Mouse (Mus musculus) neural tube, embryonic 14.5 days (tissue): ENCODE data around the gene Emc8. TPM values are rescaled to one million over a fixed set of nuclear protein-coding genes. Genes with fewer than 3 reads are reported as not detected.
A peak's percentile ranks its signal among the peaks of the same experiment; 100 is the strongest.

Experiments
- ATAC-seq: fragments of 200-750 bp; cut with Nextera tagmentation; 2 replicates; pipeline ENCODE4 v1.8.0; 2017; ENCODE audit warnings: low read depth, mild to moderate bottlenecking, moderate TSS enrichment, moderate library complexity
- H3K27ac ChIP-seq: fragments of 300-500 bp; sonication (generic); 2 replicates; pipeline ENCODE4 v1.5.1; 2014; ENCODE audit warnings: low read depth, mild to moderate bottlenecking, control low read depth, low read length, moderate library complexity, mixed read lengths
- H3K27me3 ChIP-seq: fragments of 300-500 bp; sonication (generic); 2 replicates; pipeline ENCODE4 v1.6.1; 2014; ENCODE audit warnings: low read length; ENCODE audit not compliant: control insufficient read depth, insufficient read depth
- H3K36me3 ChIP-seq: fragments of 300-500 bp; sonication (generic); 2 replicates; pipeline ENCODE4 v1.6.1; 2014; ENCODE audit warnings: low read length, mixed read lengths; ENCODE audit not compliant: control insufficient read depth, insufficient read depth
- H3K4me1 ChIP-seq: fragments of 300-500 bp; sonication (generic); 2 replicates; pipeline ENCODE4 v1.6.1; 2014; ENCODE audit warnings: low read length; ENCODE audit not compliant: control insufficient read depth, insufficient read depth
- H3K4me2 ChIP-seq: fragments of 300-500 bp; sonication (generic); 2 replicates; pipeline ENCODE4 v1.6.1; 2014; ENCODE audit warnings: mild to moderate bottlenecking, low read depth, low read length, control low read depth
- H3K4me3 ChIP-seq: fragments of 300-500 bp; sonication (generic); 2 replicates; pipeline ENCODE4 v1.5.1; 2014; ENCODE audit warnings: low read depth, low read length, control low read depth, mixed read lengths
- H3K9ac ChIP-seq: fragments of 300-500 bp; sonication (generic); replicated peaks from 2 replicates; pipeline ENCODE4 v1.6.1; 2014; ENCODE audit warnings: low read depth, mild to moderate bottlenecking, control low read depth, low read length, mixed read lengths
- H3K9me3 ChIP-seq: fragments of 300-500 bp; sonication (generic); 2 replicates; pipeline ENCODE4 v1.6.1; 2016; ENCODE audit warnings: low read length; ENCODE audit not compliant: control insufficient read depth
- WGBS: fragments of 180-500 bp; shearing (Covaris S2); extraction: QIAGEN DNeasy Blood & Tissue Kit; methylation state at CpG from one replicate; pipeline ENCODE4 v1.1.7; 2014; 5-methylcytosine and 5-hydroxymethylcytosine counted together
- polyA plus RNA-seq: library from polyadenylated mRNA; unstranded; fragments of >200 nt; fragmentation: Nextera tagmentation; extraction: Ambion mirVana; gene quantifications from 2 replicates; pipeline ENCODE4 v1.2.1, GENCODE M21; 2014

Gene Emc8
- polyA plus RNA-seq: 95.8 and 125 TPM in 2 replicates

- no peaks in the 10 kb centered on the region for H3K9me3 ChIP-seq
- peaks cover 3% of the 10 kb centered on the region; the same call in 1 of the 2 replicates for H3K27me3 ChIP-seq
- H3K4me3 ChIP-seq: peak within 1 kb of the TSS; percentile 93
- H3K4me2 ChIP-seq: peak within 1 kb of the TSS; percentile 90
- peak within 1 kb of the TSS; percentile 94 for H3K9ac ChIP-seq
- ATAC-seq: no peak; the same call in 1 of the 2 replicates
- peaks cover 25% of the 10 kb centered on the region for H3K36me3 ChIP-seq
- peaks cover 24% of the 10 kb centered on the region for H3K4me1 ChIP-seq
- peak within 1 kb of the TSS; percentile 85 for H3K27ac ChIP-seq
- WGBS: 1% methylated on average over 47 of the region's 51 CpGs
These were observed at the start of gene Emc8 for GRCm38 (mm10) chr8:120668374-120668905. Gene Emc8 (minus strand): TSS chr8:120668573.

GRCm38 (mm10) chr8:120715996-120716680, 47.8 kb upstream of the Emc8 start:
- 82% methylated on average over 15 of the region's 15 CpGs for WGBS
- Histone ChIP-seq H3K36me3 (no peaks in the 10 kb centered on the region), H3K4me1 (no peaks in the 10 kb centered on the region), H3K27me3 (no peaks in the 10 kb centered on the region), H3K9me3 (no peaks in the 10 kb centered on the region), H3K4me3 (no peak overlapping the region), H3K9ac (no peak overlapping the region), H3K4me2 (no peak overlapping the region), H3K27ac (no peak overlapping the region)
- ATAC-seq: no peak

GRCm38 (mm10) chr8:120715200-120715599, 46.8 kb upstream of the Emc8 start:
- no peaks in the 10 kb centered on the region for H3K4me1 ChIP-seq
- 87% methylated on average over 6 of the region's 6 CpGs for WGBS
- no peak for ATAC-seq
- no peaks in the 10 kb centered on the region for H3K27me3 ChIP-seq
- H3K4me3 ChIP-seq: no peak overlapping the region
- no peak overlapping the region for H3K27ac ChIP-seq
- H3K36me3 ChIP-seq: no peaks in the 10 kb centered on the region
- H3K9ac ChIP-seq: no peak overlapping the region
- no peaks in the 10 kb centered on the region for H3K9me3 ChIP-seq
- H3K4me2 ChIP-seq: no peak overlapping the region

GRCm38 (mm10) chr8:120709176-120709575, 40.8 kb upstream of the Emc8 start:
- no peak overlapping the region for H3K4me2 ChIP-seq
- 83% methylated on average over 10 of the region's 10 CpGs for WGBS
- H3K9ac ChIP-seq: no peak overlapping the region
- no peak overlapping the region for H3K27ac ChIP-seq
- H3K36me3 ChIP-seq: no peaks in the 10 kb centered on the region
- ATAC-seq: no peak
- no peaks in the 10 kb centered on the region for H3K4me1 ChIP-seq
- H3K27me3 ChIP-seq: no peaks in the 10 kb centered on the region
- no peaks in the 10 kb centered on the region for H3K9me3 ChIP-seq
- no peak overlapping the region for H3K4me3 ChIP-seq

- H3K4me2 ChIP-seq: no peak overlapping the region
- H3K4me1 ChIP-seq: no peaks in the 10 kb centered on the region
- no peak overlapping the region for H3K9ac ChIP-seq
- H3K4me3 ChIP-seq: no peak overlapping the region
- no peaks in the 10 kb centered on the region for H3K36me3 ChIP-seq
- no peak overlapping the region for H3K27ac ChIP-seq
- no peaks in the 10 kb centered on the region for H3K27me3 ChIP-seq
- WGBS: 88% methylated on average over 3 of the region's 3 CpGs
- no peak for ATAC-seq
- H3K9me3 ChIP-seq: no peaks in the 10 kb centered on the region
These were observed 37.8 kb upstream of the Emc8 start for GRCm38 (mm10) chr8:120706193-120706592.

GRCm38 (mm10) chr8:120705163-120705562, 36.8 kb upstream of the Emc8 start:
- Histone ChIP-seq H3K4me2 (no peak overlapping the region), H3K27ac (no peak overlapping the region), H3K36me3 (no peaks in the 10 kb centered on the region), H3K9me3 (no peaks in the 10 kb centered on the region), H3K27me3 (no peaks in the 10 kb centered on the region), H3K4me1 (no peaks in the 10 kb centered on the region), H3K4me3 (no peak overlapping the region), H3K9ac (no peak overlapping the region)
- no peak for ATAC-seq
- WGBS: 76% methylated on average over 15 of the region's 15 CpGs

- no peak overlapping the region for H3K4me3 ChIP-seq
- no peaks in the 10 kb centered on the region for H3K4me1 ChIP-seq
- H3K9ac ChIP-seq: no peak overlapping the region
- no peak overlapping the region for H3K27ac ChIP-seq
- no peaks in the 10 kb centered on the region for H3K9me3 ChIP-seq
- no peak overlapping the region for H3K4me2 ChIP-seq
- WGBS: 24% methylated on average over 9 of the region's 9 CpGs
- ATAC-seq: no peak
- no peaks in the 10 kb centered on the region for H3K36me3 ChIP-seq
- H3K27me3 ChIP-seq: no peaks in the 10 kb centered on the region
These were observed 35.8 kb upstream of the Emc8 start for GRCm38 (mm10) chr8:120704203-120704602.

GRCm38 (mm10) chr8:120701758-120702465, 33.5 kb upstream of the Emc8 start:
- no peak overlapping the region for H3K27ac ChIP-seq
- no peaks in the 10 kb centered on the region for H3K9me3 ChIP-seq
- 60% methylated on average over 19 of the region's 19 CpGs for WGBS
- no peak overlapping the region for H3K4me3 ChIP-seq
- no peak overlapping the region for H3K4me2 ChIP-seq
- no peaks in the 10 kb centered on the region for H3K36me3 ChIP-seq
- ATAC-seq: no peak
- H3K27me3 ChIP-seq: no peaks in the 10 kb centered on the region
- H3K9ac ChIP-seq: no peak overlapping the region
- no peaks in the 10 kb centered on the region for H3K4me1 ChIP-seq

GRCm38 (mm10) chr8:120700053-120700452, 31.7 kb upstream of the Emc8 start:
- WGBS: 88% methylated on average over 4 of the region's 4 CpGs
- ATAC-seq: no peak
- Histone ChIP-seq H3K27me3 (no peaks in the 10 kb centered on the region), H3K4me2 (no peak overlapping the region), H3K4me1 (no peaks in the 10 kb centered on the region), H3K36me3 (no peaks in the 10 kb centered on the region), H3K9ac (no peak overlapping the region), H3K9me3 (no peaks in the 10 kb centered on the region), H3K27ac (no peak overlapping the region), H3K4me3 (no peak overlapping the region)
